Mouse (Mus musculus) heart, postnatal 0 days (tissue): ENCODE results near the gene Cp.

Experiments used
- CTCF ChIP-seq: IDR thresholded peaks from 2 replicates; pipeline ENCODE4 v1.5.1; 2016; ENCODE audit warnings: antibody characterized with exemption, control low read depth, low read depth
- EP300 ChIP-seq: IDR thresholded peaks from 2 replicates; pipeline ENCODE4 v1.6.1; 2016; ENCODE audit warnings: antibody characterized with exemption, low read depth

GRCm38 (mm10) chr3:20026996-20027689 lies 70.3 kb downstream of the Cp start:
- no peak for TF ChIP-seq EP300
- no peak for TF ChIP-seq CTCF
